Mouse (Mus musculus): ENCODE data around the gene Bcar3. TPM values are rescaled to one million over a fixed set of nuclear protein-coding genes. Genes with fewer than 3 reads are reported as not detected.

Bcar3 gene
- polyA plus RNA-seq, 1 experiment from 2014 or later: 24.9 TPM

GRCm38 (mm10) chr3:122518231-122518736, 224.3 kb downstream of the Bcar3 start:
- ChIA-PET CTCF (no interaction called here), POLR2A (no interaction called here)
- no peak for DNase-seq (ENCODE audit: low read depth, low spot score)
- ATAC-seq: no peak
- H3K27me3 ChIP-seq: no peaks in the 10 kb centered on the region
- TF ChIP-seq CTCF (IDR thresholded peaks at IDR 0.05): no peak
- in situ Hi-C loops (cut with MboI; ENCODE audit: low pct_unique_long_range_greater_than_20kb): no loop called here

GRCm38 (mm10) chr3:122519082-122519481, 225.1 kb downstream of the Bcar3 start:
- no peaks in the 10 kb centered on the region for H3K27me3 ChIP-seq
- no peak for ATAC-seq
- TF ChIP-seq CTCF (IDR thresholded peaks at IDR 0.05): no peak
- in situ Hi-C loops (cut with MboI; ENCODE audit: low pct_unique_long_range_greater_than_20kb): no loop called here
- ChIA-PET POLR2A (interaction anchor here (1.1 to 1.6 kb wide), 2 partner anchors 22 to 31 kb away, joined by 3 to 4 read pairs; no protein-coding TSS in a partner anchor), CTCF (interaction anchor here (0.9 kb wide), 1 partner anchor 32 kb away, joined by 3 read pairs; no protein-coding TSS in a partner anchor)
- DNase-seq (ENCODE audit: low read depth, low spot score): no peak

- DNase-seq (ENCODE audit: low read depth, low spot score): no peak
- no peak for ATAC-seq
- CTCF ChIA-PET: interaction anchor here (1.7 kb wide), 1 partner anchor 11 kb away, joined by 6 read pairs; no protein-coding TSS in a partner anchor
- no peaks in the 10 kb centered on the region for H3K27me3 ChIP-seq
- POLR2A ChIA-PET: interaction anchor here (1.4 to 1.6 kb wide), 2 partner anchors 13 to 32 kb away, joined by 4 to 8 read pairs; no protein-coding TSS in a partner anchor
- in situ Hi-C loops (cut with MboI; ENCODE audit: low pct_unique_long_range_greater_than_20kb): no loop called here
- no peak for TF ChIP-seq CTCF (IDR thresholded peaks at IDR 0.05)
Measured at GRCm38 (mm10) chr3:122520365-122520764, 226.4 kb downstream of the Bcar3 start.

- ChIA-PET CTCF (interaction anchor here (1.0 to 1.7 kb wide), 5 partner anchors 9 to 22 kb away, joined by 3 to 6 read pairs (median 5); no protein-coding TSS in a partner anchor), POLR2A (interaction anchor here (1.4 to 1.6 kb wide), 2 partner anchors 13 to 32 kb away, joined by 4 to 8 read pairs; no protein-coding TSS in a partner anchor)
Measured at GRCm38 (mm10) chr3:122520875-122521274, 226.9 kb downstream of the Bcar3 start.

DNA sequence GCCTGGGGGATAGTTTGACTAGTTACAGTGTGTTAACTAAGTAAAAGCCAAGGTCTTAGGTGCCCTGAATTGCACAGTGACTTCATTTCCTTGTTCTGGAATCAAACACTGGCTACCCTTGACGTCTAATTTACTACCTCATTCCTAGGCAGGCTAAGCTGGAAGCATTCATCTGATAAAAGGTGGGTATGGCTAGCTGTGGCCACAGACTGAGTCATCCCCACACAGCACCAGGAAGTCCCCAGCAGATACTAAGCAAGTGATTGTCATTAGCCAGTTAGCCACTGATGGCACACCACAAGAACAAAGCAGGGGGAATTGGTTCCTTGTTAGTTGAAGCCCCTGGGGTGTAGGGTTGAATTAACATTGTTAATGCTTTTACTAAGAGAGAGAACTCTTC, 227.4 kb downstream of the Bcar3 start:
- no peak for TF ChIP-seq CTCF (IDR thresholded peaks at IDR 0.05)
- DNase-seq (ENCODE audit: low read depth, low spot score) (peak; percentile 68), ATAC-seq (peak; percentile 93)
- H3K27me3 ChIP-seq: no peaks in the 10 kb centered on the region
- in situ Hi-C loops (cut with MboI; ENCODE audit: low pct_unique_long_range_greater_than_20kb): no loop called here
- CTCF ChIA-PET: interaction anchor here (1.0 to 1.7 kb wide), 8 partner anchors 9 to 97 kb away, joined by 3 to 6 read pairs (median 4); no protein-coding TSS in a partner anchor
- POLR2A ChIA-PET: interaction anchor here (0.9 to 1.4 kb wide), 2 partner anchors 13 to 18 kb away, joined by 3 to 8 read pairs; no protein-coding TSS in a partner anchor

More at GRCm38 (mm10) chr3:122520875-122521274, 226.9 kb downstream of the Bcar3 start:
- ATAC-seq: peak; percentile 55
- in situ Hi-C loops (cut with MboI; ENCODE audit: low pct_unique_long_range_greater_than_20kb): no loop called here
- no peaks in the 10 kb centered on the region for H3K27me3 ChIP-seq
- no peak for TF ChIP-seq CTCF (IDR thresholded peaks at IDR 0.05)
- DNase-seq (ENCODE audit: low read depth, low spot score): no peak

DNA sequence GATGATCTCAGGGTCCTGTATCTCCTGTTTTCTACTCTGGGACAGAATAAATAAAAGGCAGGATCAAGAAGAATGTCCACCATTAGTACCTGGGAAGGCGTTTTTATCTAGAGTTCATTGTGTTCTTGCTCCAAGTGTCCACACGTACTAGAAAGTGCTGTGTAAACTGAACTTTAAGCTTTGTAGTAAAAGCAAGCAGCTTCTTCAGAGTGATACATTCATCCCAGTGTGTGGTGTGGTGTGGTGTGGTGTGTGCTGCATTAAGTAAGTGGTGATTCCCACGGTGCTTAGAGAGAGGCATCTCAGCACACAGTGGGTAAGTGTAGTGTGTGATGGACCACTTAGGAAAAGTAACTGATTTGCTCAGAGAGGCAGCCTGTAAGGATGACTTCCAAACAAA, 234.5 kb downstream of the Bcar3 start:
- CTCF ChIA-PET: interaction anchor here (1.2 to 6.6 kb wide), 4 partner anchors 10 to 89 kb away, joined by 4 to 43 read pairs (median 5); no protein-coding TSS in a partner anchor
- DNase-seq (ENCODE audit: low read depth, low spot score) (no peak), ATAC-seq (no peak)
- TF ChIP-seq CTCF (IDR thresholded peaks at IDR 0.05): no peak
- in situ Hi-C loops (cut with MboI; ENCODE audit: low pct_unique_long_range_greater_than_20kb): no loop called here
- H3K27me3 ChIP-seq: no peaks in the 10 kb centered on the region
- POLR2A ChIA-PET: interaction anchor here (1.0 to 1.4 kb wide), 3 partner anchors 12 to 22 kb away, joined by 3 to 5 read pairs (median 3); no protein-coding TSS in a partner anchor

GRCm38 (mm10) chr3:122535938-122536703, 242.2 kb downstream of the Bcar3 start:
- ChIA-PET POLR2A (interaction anchor here (0.5 to 1.5 kb wide), 3 partner anchors 16 to 79 kb away, joined by 3 to 5 read pairs (median 3); no protein-coding TSS in a partner anchor), CTCF (interaction anchor here (1.2 to 6.7 kb wide), 3 partner anchors 8 to 80 kb away, joined by 3 to 43 read pairs (median 4); no protein-coding TSS in a partner anchor)
- TF ChIP-seq CTCF (IDR thresholded peaks at IDR 0.05): no peak
- ATAC-seq: no peak
- in situ Hi-C loops (cut with MboI; ENCODE audit: low pct_unique_long_range_greater_than_20kb): no loop called here
- no peak for DNase-seq (ENCODE audit: low read depth, low spot score)
- no peaks in the 10 kb centered on the region for H3K27me3 ChIP-seq

- in situ Hi-C loops (cut with MboI; ENCODE audit: low pct_unique_long_range_greater_than_20kb): no loop called here
- ATAC-seq (no peak), DNase-seq (ENCODE audit: low read depth, low spot score) (no peak)
- ChIA-PET CTCF (interaction anchor here (1.1 to 6.7 kb wide), 6 partner anchors 11 to 24 kb away, joined by 3 to 43 read pairs (median 4); no protein-coding TSS in a partner anchor), POLR2A (interaction anchor here (0.5 to 1.2 kb wide), 3 partner anchors 8 to 456 kb away, joined by 3 to 4 read pairs (median 4); no protein-coding TSS in a partner anchor)
- TF ChIP-seq CTCF (IDR thresholded peaks at IDR 0.05): no peak
- no peaks in the 10 kb centered on the region for H3K27me3 ChIP-seq
Measured at GRCm38 (mm10) chr3:122538851-122539250, 244.9 kb downstream of the Bcar3 start.

- no peak for ATAC-seq
- CTCF ChIA-PET: interaction anchor here (2.3 to 6.7 kb wide), 2 partner anchors 12 to 17 kb away, joined by 7 to 43 read pairs; no protein-coding TSS in a partner anchor
- no peak for DNase-seq (ENCODE audit: low read depth, low spot score)
- no peak for TF ChIP-seq CTCF (IDR thresholded peaks at IDR 0.05)
- H3K27me3 ChIP-seq: no peaks in the 10 kb centered on the region
- POLR2A ChIA-PET: interaction anchor here (1.0 to 1.6 kb wide), 2 partner anchors 12 to 18 kb away, joined by 3 read pairs; no protein-coding TSS in a partner anchor
- in situ Hi-C loops (cut with MboI; ENCODE audit: low pct_unique_long_range_greater_than_20kb): no loop called here
Measured at GRCm38 (mm10) chr3:122539961-122540690, 246.2 kb downstream of the Bcar3 start.

All from Patski (cell line).